Mouse (Mus musculus) small intestine, adult 2 months (tissue): ENCODE measurements around the gene Rho.

Experiments used
- CTCF ChIP-seq: fragments of 200-500 bp; IDR thresholded peaks from 2 replicates; pipeline ENCODE4 v1.5.1; 2012; ENCODE audit warnings: low read depth, mild to moderate bottlenecking, control low read depth, inconsistent platforms, low read length, moderate library complexity, mixed read lengths; ENCODE audit not compliant: insufficient replicate concordance, insufficient read length; ENCODE audit errors: extremely low read depth
- POLR2A ChIP-seq: fragments of 200-500 bp; IDR thresholded peaks from 2 replicates; pipeline ENCODE4 v1.6.1; 2012; ENCODE audit warnings: low read depth, mild to moderate bottlenecking, control low read depth, inconsistent platforms, low read length, moderate library complexity

DNA sequence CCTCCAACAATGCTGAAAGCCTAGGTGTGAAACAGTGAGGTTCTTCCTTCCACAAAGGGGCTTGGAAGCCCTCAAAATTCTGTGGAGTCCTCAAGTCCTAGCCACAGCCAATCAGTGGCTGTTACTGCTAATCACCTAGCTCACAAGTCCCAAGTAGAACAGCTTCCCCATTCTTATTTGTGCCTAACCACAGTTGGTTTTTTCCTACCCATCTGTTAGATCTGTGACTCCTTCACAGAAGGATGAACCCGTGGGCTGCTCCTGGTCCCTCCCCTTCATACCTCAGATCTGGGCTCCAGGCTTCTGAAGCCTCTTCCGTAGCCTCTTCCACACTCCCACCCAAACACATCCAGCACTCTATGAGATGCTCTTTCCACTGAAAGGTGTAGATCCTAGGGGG is 24.7 kb upstream of the Rho start:
- TF ChIP-seq CTCF (no peak), POLR2A (no peak)
